Mouse (Mus musculus) myocyte (in vitro differentiated cells): ENCODE measurements around the gene Sema3g. TPM values are rescaled to one million over a fixed set of nuclear protein-coding genes. Genes with fewer than 3 reads are reported as not detected.

Experiments
- H3K27me3 ChIP-seq: one replicate; pipeline ENCODE4 v1.6.1; 2011; ENCODE audit not compliant: control insufficient read depth, insufficient read depth, insufficient read length
- H3K36me3 ChIP-seq: one replicate; pipeline ENCODE4 v1.6.1; 2011; ENCODE audit not compliant: control insufficient read depth, insufficient read depth
- H3K4me2 ChIP-seq: one replicate; pipeline ENCODE4 v1.6.1; 2011; ENCODE audit warnings: low read depth, control low read depth
- H3K4me3 ChIP-seq: one replicate; pipeline ENCODE4 v1.5.1; 2011; ENCODE audit warnings: mild to moderate bottlenecking, control low read depth, moderate library complexity
- H3K79me2 ChIP-seq: one replicate; pipeline ENCODE4 v1.6.1; 2011; ENCODE audit not compliant: control insufficient read depth, insufficient read depth
- H3ac ChIP-seq: one replicate; pipeline ENCODE4 v1.6.1; 2011; ENCODE audit not compliant: control insufficient read depth, insufficient read length
- CEBPB ChIP-seq: IDR thresholded peaks from 2 replicates; pipeline ENCODE4 v1.6.1; 2011; ENCODE audit warnings: mild to moderate bottlenecking, moderate library complexity; ENCODE audit not compliant: poor library complexity, insufficient read depth, severe bottlenecking
- E2F4 ChIP-seq: IDR thresholded peaks from one replicate; pipeline ENCODE4 v1.6.1; 2011; ENCODE audit warnings: mild to moderate bottlenecking, control low read depth, moderate library complexity; ENCODE audit not compliant: insufficient read depth
- MAX ChIP-seq: IDR thresholded peaks from one replicate; pipeline ENCODE4 v1.6.1; 2011; ENCODE audit warnings: low read depth, mild to moderate bottlenecking, control low read depth
- MYOD1 ChIP-seq, 3 experiments: IDR thresholded peaks; one replicate each; pipeline ENCODE4 v1.6.1; 2011; ENCODE audit warnings: control low read depth in 2 of 3, low read depth in 2 of 3, mild to moderate bottlenecking in 2 of 3, moderate library complexity in 1 of 3; ENCODE audit not compliant: insufficient read length in 2 of 3, control insufficient read depth in 1 of 3
- MYOG ChIP-seq, 3 experiments: IDR thresholded peaks; one replicate each; pipeline ENCODE4 v1.6.1; 2011; ENCODE audit warnings: control low read depth in 2 of 3, low read depth in 2 of 3, mild to moderate bottlenecking in 2 of 3; ENCODE audit not compliant: insufficient read length in 2 of 3, control insufficient read depth in 1 of 3, insufficient read depth in 1 of 3
- POLR2A ChIP-seq: IDR thresholded peaks from one replicate; pipeline ENCODE4 v1.6.1; 2011; ENCODE audit warnings: low read depth, mild to moderate bottlenecking, control low read depth, moderate library complexity; ENCODE audit not compliant: insufficient read length
- POLR2AphosphoS2 ChIP-seq: IDR thresholded peaks from one replicate; pipeline ENCODE4 v1.6.1; 2011; ENCODE audit warnings: low read depth, control low read depth; ENCODE audit not compliant: insufficient read length
- REST ChIP-seq: IDR thresholded peaks from one replicate; pipeline ENCODE4 v1.6.1; 2011; ENCODE audit warnings: mild to moderate bottlenecking, control low read depth, moderate library complexity; ENCODE audit not compliant: insufficient read depth, insufficient read length
- SRF ChIP-seq: IDR thresholded peaks from one replicate; pipeline ENCODE4 v1.6.1; 2011; ENCODE audit warnings: low read depth; ENCODE audit not compliant: control insufficient read depth, insufficient read length
- TCF12 ChIP-seq: IDR thresholded peaks from one replicate; pipeline ENCODE4 v1.6.1; 2011; ENCODE audit warnings: mild to moderate bottlenecking, control low read depth; ENCODE audit not compliant: poor library complexity, insufficient read depth, severe bottlenecking
- TCF3 ChIP-seq: IDR thresholded peaks from one replicate; pipeline ENCODE4 v1.6.1; 2011; ENCODE audit warnings: low read depth, control low read depth; ENCODE audit not compliant: insufficient read length
- USF1 ChIP-seq: IDR thresholded peaks from one replicate; pipeline ENCODE4 v1.6.1; 2011; ENCODE audit warnings: low read depth, mild to moderate bottlenecking, control low read depth, moderate library complexity
- polyA plus RNA-seq: library from polyadenylated mRNA; unstranded; fragments of >200 nt; fragmentation: generic; extraction: Trizol; gene quantifications from one replicate; pipeline ENCODE4 v1.2.1, GENCODE M21; 2012; ENCODE audit warnings: missing spikeins

The Sema3g gene
- polyA plus RNA-seq, 1 experiment: 1.8 TPM

DNA sequence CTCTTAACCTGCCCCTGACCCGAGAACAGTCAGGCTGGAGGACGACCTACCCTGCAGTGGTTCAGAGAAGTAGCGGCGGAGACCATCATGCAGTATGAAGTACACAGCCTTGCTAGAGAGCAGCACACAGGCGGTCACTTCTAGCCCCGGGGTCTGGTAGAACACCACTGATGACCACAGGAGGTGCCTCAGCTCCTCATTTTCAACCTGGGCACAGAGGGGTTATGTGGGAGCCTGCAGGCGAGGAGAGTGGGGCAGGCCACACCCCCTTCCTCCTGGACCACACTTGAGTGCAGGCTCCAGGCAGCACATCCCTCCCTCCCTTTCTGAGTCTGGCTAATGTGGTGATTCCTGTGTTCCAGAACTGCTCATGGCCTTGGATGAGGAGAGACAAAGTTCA is 44.1 kb upstream of the Sema3g start:
- Histone ChIP-seq H3K4me3 (no peak overlapping the region), H3ac (no peak overlapping the region), H3K27me3 (no peaks in the 10 kb centered on the region), H3K4me2 (no peak overlapping the region), H3K36me3 (peaks cover 48% of the 10 kb centered on the region), H3K79me2 (no peaks in the 10 kb centered on the region)
- TF ChIP-seq MYOD1 (IDR thresholded peaks at IDR 0.05; ENCODE audit: control insufficient read depth in 1 of 3, insufficient read length in 2 of 3, low read depth in 2 of 3) (no peak), SRF (no peak), USF1 (no peak), POLR2AphosphoS2 (peak; percentile 43), E2F4 (no peak), CEBPB (no peak)

DNA sequence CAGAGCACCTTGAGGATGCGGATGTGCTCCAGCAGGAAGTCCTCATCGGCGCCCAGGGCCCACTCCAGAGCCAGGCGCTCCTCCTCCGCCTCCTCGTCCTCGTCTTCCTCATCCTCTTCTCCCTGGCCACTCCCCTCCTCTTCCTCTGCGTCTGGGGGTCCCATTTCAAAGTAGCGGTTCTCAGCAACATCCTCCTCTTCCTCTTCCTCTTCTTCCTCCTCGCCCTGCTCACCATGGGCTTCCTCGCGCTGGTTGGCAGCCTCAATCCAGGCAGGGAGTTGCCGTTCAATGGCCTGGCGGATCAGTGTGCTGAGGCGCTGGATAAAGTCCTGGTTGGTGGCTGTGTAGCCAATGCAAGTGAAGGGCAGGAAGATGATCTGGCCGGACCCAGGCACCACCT is 40.4 kb upstream of the Sema3g start:
- no peak overlapping the region for H3K4me3 ChIP-seq
- H3K27me3 ChIP-seq: no peaks in the 10 kb centered on the region
- TF ChIP-seq REST (no peak), USF1 (no peak), MAX (no peak), POLR2AphosphoS2 (no peak), MYOG (IDR thresholded peaks at IDR 0.05; ENCODE audit: control insufficient read depth in 1 of 3, insufficient read depth in 1 of 3, insufficient read length in 2 of 3, low read depth in 2 of 3) (no peak), SRF (no peak), E2F4 (no peak), POLR2A (no peak), TCF12 (no peak)
- H3K36me3 ChIP-seq: peaks cover 57% of the 10 kb centered on the region
- no peak overlapping the region for H3K4me2 ChIP-seq
- H3ac ChIP-seq: no peak overlapping the region
- peaks cover 4% of the 10 kb centered on the region for H3K79me2 ChIP-seq

GRCm38 (mm10) chr14:31177715-31178114 is 39.9 kb upstream of the Sema3g start:
- Histone ChIP-seq H3K4me3 (no peak overlapping the region), H3K79me2 (peaks cover 4% of the 10 kb centered on the region), H3K27me3 (no peaks in the 10 kb centered on the region), H3K4me2 (no peak overlapping the region), H3ac (no peak overlapping the region), H3K36me3 (peaks cover 56% of the 10 kb centered on the region)
- TF ChIP-seq TCF3 (no peak), MYOD1 (IDR thresholded peaks at IDR 0.05; ENCODE audit: control insufficient read depth in 1 of 3, insufficient read length in 2 of 3, low read depth in 2 of 3) (peak in 2 of 3 experiments; percentile 58 to 81), MYOG (IDR thresholded peaks at IDR 0.05; ENCODE audit: control insufficient read depth in 1 of 3, insufficient read depth in 1 of 3, insufficient read length in 2 of 3, low read depth in 2 of 3) (peak in 1 of 3 experiments; percentile 69), POLR2AphosphoS2 (peak; percentile 47)

GRCm38 (mm10) chr14:31179677-31180365 is 37.8 kb upstream of the Sema3g start:
- Histone ChIP-seq H3K27me3 (no peaks in the 10 kb centered on the region), H3ac (no peak overlapping the region), H3K4me3 (no peak overlapping the region), H3K4me2 (no peak overlapping the region), H3K36me3 (peaks cover 45% of the 10 kb centered on the region), H3K79me2 (peaks cover 8% of the 10 kb centered on the region)
- TF ChIP-seq MYOD1 (IDR thresholded peaks at IDR 0.05; ENCODE audit: control insufficient read depth in 1 of 3, insufficient read length in 2 of 3, low read depth in 2 of 3) (peak in 2 of 3 experiments; percentile 5 to 7), POLR2A (peak; percentile 26), MYOG (IDR thresholded peaks at IDR 0.05; ENCODE audit: control insufficient read depth in 1 of 3, insufficient read depth in 1 of 3, insufficient read length in 2 of 3, low read depth in 2 of 3) (peak in 1 of 3 experiments; percentile 24), POLR2AphosphoS2 (peak; percentile 1), TCF3 (no peak), SRF (no peak)

DNA sequence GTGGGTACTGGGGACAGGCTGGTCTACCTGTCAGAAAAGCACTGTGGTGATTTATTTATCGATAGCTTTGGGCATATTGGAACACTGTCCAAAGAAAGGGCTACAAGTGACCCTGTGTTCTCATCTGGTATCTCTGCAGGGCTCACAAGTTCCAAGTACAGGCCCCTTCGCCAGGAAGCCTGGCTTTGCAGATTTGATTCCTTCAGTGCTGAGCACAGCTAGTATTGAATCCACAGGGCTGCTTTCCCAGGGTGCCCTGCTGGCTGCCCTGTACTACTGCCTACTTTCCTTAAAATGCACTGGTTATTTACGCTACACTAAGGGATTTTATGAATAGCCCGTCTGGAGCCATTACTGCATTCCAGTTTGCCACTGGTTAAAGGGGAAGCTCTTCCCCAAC is 36.1 kb upstream of the Sema3g start:
- no peak overlapping the region for H3ac ChIP-seq
- no peak overlapping the region for H3K4me2 ChIP-seq
- peaks cover 51% of the 10 kb centered on the region for H3K36me3 ChIP-seq
- TF ChIP-seq MYOD1 (IDR thresholded peaks at IDR 0.05; ENCODE audit: control insufficient read depth in 1 of 3, insufficient read length in 2 of 3, low read depth in 2 of 3) (no peak), TCF12 (no peak), E2F4 (no peak), REST (no peak), TCF3 (no peak), MYOG (IDR thresholded peaks at IDR 0.05; ENCODE audit: control insufficient read depth in 1 of 3, insufficient read depth in 1 of 3, insufficient read length in 2 of 3, low read depth in 2 of 3) (no peak), MAX (no peak), SRF (no peak)
- peaks cover 8% of the 10 kb centered on the region for H3K79me2 ChIP-seq
- H3K4me3 ChIP-seq: no peak overlapping the region
- H3K27me3 ChIP-seq: no peaks in the 10 kb centered on the region
